Mouse (Mus musculus) heart, postnatal 25 days (tissue): Measurements from ENCODE around the gene Myl9. TPM values are rescaled to one million over a fixed set of nuclear protein-coding genes. Genes with fewer than 3 reads are reported as not detected.
A peak's percentile ranks its signal among the peaks of the same experiment; 100 is the strongest.
"Not testable (repeated sequence)": the region's sequence is repeated elsewhere in the genome, so short reads cannot be mapped to it uniquely, and the experiment has no call there.

Experiments used
- DNase-seq: peaks from one replicate; pipeline ENCODE4 v3.0.0; 2022; ENCODE audit warnings: low spot score
- intact Hi-C: fragments of 180-260 bp; cut with DNase I; formaldehyde crosslinking; loops from one replicate; pipeline ENCODE4 v1.15.1; 2025
- total RNA-seq, 2 experiments: library from RNA; stranded (reverse); gene quantifications; 2 replicates each; pipeline ENCODE4 v1.2.3; 2021

The Myl9 gene
- total RNA-seq, 2 experiments from 2014 or later: 200 to 205 TPM

DNA sequence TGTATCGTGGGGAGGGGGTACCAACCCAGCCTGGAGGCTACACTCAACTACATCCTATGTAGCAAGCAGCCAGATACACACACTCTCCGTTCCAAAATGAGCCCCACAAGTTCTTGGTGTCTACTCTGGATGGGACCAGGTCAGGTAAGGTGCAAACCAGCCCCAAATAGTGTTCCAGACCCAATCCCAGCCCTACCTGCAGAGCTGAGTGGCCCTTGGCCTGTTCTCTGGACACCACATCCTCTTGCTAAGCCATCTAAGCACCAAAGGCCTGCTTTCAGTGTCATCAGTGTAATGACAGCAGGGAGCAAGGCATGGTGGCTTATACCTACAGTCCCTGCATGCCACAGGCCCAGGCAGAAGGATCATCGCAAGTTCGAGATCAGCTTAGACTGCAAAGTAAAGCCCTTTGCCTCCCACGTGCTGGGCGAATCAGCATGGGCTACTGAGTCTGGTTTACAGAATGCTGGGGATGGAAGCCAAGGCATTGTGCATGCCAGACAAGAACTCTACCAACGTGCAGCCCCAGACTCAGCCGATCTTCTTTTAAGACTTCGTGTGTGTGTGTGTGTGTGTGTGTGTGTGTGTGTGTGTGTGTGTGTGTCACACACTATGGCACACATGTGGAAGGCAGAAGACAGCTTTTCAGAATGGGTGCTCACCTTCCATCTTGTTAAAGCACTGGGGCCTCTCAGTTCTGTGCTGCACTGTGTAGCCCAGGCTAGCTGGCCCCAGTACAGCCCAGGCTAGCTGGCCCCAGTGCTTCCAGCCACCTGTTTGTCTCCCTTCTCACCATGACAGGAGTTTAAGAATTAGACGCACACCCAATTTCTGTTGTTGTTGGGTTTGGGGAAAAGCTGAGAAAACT lies 7.5 kb downstream of the Myl9 start:
- no peak for DNase-seq
- intact Hi-C loops: no loop called here

GRCm38 (mm10) chr2:156783349-156783728 lies 8.1 kb downstream of the Myl9 start:
- DNase-seq: no peak
- intact Hi-C loops: no loop called here

GRCm38 (mm10) chr2:156784016-156784585 lies 8.9 kb downstream of the Myl9 start:
- intact Hi-C loops: no loop called here
- no peak for DNase-seq

DNA sequence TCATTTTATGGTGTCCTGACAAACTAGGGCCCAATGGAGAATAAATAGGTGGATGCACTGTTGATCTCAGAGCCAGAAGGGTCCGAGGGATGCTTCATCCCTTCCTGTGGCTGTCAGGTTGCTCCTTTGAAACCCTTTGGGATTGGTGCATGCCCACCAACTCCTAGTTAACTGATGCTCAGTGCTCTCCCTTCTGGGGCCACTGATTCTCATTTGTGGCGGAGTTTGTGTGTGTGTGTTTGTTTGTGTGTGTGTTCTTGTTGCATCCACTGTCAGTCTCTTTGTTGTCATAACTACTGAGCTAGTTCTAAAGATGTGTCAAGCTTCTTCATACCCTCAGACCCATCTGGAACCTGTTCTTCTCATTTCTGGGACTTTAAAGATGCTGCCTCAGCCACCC lies 9.7 kb downstream of the Myl9 start:
- intact Hi-C loops: no loop called here
- DNase-seq: no peak

GRCm38 (mm10) chr2:156786369-156786768 lies 11.1 kb downstream of the Myl9 start:
- DNase-seq, intact Hi-C loops: not testable (repeated sequence)

- DNase-seq: no peak
- intact Hi-C loops: no loop called here
Observed at GRCm38 (mm10) chr2:156787090-156787775, 12.0 kb downstream of the Myl9 start.

DNA sequence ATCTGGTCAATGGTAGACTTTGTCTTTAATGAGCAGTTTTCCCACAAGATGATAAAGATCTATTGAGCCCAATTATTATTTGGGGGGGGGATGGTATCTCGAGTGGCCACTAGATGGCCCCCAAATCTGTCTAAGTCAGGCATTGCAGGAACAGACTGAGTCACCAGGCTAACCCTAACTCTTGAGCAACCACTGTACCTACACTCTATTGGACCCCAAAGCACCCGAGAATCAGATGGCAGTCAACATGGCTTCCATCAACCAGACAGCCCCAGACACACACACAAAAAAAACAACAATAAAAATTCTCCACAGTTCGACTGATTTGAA lies 12.5 kb downstream of the Myl9 start:
- intact Hi-C loops: no loop called here
- no peak for DNase-seq

DNA sequence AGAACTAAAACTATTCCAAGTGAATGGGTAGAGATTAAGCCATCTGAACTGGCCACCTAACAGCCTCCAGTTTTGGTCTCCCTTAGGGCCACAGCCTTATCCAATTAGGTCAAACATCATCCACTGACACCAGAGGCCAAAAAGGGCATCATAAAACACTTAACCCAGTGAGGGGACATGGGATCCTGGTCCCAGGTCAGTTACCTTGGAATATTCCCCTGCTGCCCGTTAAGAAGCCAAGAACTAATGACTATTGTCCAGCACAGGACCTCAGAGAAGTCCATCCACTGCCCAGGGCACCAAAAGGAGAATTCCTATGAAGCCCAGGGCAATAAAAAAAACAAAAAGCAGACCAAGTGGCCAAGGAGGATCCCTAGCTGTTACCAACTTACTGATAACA lies 13.6 kb downstream of the Myl9 start:
- DNase-seq: no peak
- intact Hi-C loops: no loop called here

DNA sequence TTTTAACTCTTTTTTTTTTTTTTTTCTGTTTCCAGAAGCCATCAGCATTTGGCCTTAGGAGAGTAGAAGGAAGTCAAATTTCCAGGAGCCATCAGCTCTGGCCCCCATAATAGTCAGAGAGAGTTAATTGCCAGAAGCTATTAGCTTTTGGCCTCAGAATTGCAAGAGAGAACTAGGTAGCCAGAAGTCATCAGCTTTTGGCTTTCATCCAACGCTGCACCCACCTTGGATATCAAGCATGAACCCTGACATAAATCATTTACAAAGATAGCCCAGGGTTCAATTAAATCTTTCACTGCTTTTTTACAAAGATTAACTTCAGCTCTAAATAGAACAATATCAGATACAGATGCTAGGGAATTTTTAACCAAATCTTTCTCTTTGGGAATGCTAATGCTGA lies 23.3 kb downstream of the Myl9 start:
- intact Hi-C loops: no loop called here
- no peak for DNase-seq

- DNase-seq: no peak
- intact Hi-C loops: no loop called here
Observed at GRCm38 (mm10) chr2:156801045-156801444, 25.8 kb downstream of the Myl9 start.

GRCm38 (mm10) chr2:156802116-156802515 lies 26.9 kb downstream of the Myl9 start:
- intact Hi-C loops, DNase-seq: not testable (repeated sequence)

GRCm38 (mm10) chr2:156803698-156804372 lies 28.6 kb downstream of the Myl9 start:
- DNase-seq: no peak
- intact Hi-C loops: no loop called here

DNA sequence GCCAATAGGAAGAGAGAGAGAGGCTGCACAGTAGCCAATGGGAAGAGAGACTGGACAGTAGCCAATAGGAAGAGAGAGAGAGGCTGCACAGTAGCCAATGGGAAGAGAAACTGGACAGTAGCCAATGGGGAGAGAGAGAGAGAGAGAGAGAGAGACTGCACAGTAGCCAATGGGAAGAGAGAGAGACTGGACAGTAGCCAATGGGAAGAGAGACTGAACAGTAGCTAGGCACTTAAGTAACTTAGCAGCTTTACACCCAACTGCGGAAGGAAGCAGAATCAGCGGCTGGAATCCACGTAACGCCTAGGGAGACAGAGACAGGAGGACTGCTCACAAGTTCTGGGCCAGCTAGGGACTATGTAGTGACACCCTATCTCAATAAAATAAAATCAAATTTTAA lies 29.4 kb downstream of the Myl9 start:
- intact Hi-C loops: no loop called here
- DNase-seq: no peak

GRCm38 (mm10) chr2:156806886-156807285 lies 31.7 kb downstream of the Myl9 start:
- DNase-seq: no peak
- intact Hi-C loops: no loop called here

GRCm38 (mm10) chr2:156809579-156809978 lies 34.4 kb downstream of the Myl9 start:
- DNase-seq: peak; percentile 28
- intact Hi-C loops: loop anchor here (1.0 to 2.0 kb wide), 2 partner anchors 45 to 285 kb away; no protein-coding TSS in a partner anchor

DNA sequence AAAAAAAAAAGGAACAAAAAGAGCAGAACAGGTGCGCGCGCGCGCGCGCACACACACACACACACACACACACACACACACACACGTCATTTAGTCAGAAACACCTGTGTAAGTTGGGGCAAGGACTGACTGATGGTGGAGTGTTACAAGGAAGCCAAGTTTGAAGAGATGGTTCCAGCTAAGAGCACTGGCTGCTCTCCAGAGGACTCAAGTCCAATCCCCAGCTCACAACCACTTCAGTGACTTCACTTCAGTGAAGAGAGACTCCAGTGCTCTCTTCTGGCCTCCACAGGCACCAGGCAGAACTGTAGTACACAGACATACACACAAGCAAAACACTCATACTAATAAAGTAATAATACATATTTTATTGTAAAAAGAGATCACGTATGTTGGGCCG lies 35.5 kb downstream of the Myl9 start:
- no peak for DNase-seq
- intact Hi-C loops: loop anchor here (5.0 kb wide), 1 partner anchor 222 kb away; no protein-coding TSS in a partner anchor

DNA sequence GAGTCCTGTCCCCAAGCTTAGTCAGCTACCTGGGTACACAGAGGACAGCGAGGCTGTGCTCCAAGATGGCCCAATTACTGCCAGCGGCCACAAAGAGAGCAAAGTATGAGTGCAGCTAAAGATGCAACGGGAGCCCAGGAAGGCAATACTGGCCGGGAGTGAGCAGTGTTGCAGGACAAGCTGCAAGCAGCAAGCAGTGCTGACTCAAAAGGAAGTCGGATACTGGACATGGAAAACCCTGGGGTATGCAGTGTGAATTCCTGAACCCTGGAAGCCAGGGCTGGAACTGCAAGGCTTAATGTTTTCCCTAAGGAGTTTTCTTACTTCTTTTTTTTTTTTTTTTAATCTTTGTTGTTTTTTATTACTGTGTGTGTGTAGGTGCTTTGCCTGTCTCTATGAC lies 36.3 kb downstream of the Myl9 start:
- DNase-seq: no peak
- intact Hi-C loops: loop anchor here (5.0 kb wide), 1 partner anchor 221 kb away; no protein-coding TSS in a partner anchor

GRCm38 (mm10) chr2:156814344-156814801 lies 39.2 kb downstream of the Myl9 start:
- no peak for DNase-seq
- intact Hi-C loops: loop anchor here (5.0 kb wide), 1 partner anchor 218 kb away; no protein-coding TSS in a partner anchor

- intact Hi-C loops: loop anchor here (5.0 kb wide), 1 partner anchor 217 kb away; no protein-coding TSS in a partner anchor
- no peak for DNase-seq
Observed at GRCm38 (mm10) chr2:156814893-156815292, 39.7 kb downstream of the Myl9 start.

DNA sequence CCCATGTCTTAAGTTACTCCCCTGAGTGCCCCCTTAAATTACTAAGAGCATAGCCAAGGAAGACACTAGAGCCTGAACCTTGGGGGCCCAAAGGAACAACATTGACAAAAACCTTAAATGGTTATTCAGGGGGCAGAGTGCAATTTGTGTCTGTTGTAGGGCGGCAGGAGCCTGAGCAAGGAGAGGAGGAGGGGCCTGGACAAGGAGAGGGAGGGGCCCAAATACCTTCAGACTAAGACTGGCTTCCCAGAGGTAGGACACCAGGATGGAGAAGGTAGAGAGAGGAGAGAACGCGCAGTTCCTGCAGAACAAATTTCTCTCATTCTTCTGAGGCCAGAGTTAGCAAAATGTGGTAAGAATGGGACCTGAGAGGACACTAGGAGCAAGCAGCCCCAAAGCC lies 40.2 kb downstream of the Myl9 start:
- no peak for DNase-seq
- intact Hi-C loops: no loop called here
